In the genomic region with DNA sequence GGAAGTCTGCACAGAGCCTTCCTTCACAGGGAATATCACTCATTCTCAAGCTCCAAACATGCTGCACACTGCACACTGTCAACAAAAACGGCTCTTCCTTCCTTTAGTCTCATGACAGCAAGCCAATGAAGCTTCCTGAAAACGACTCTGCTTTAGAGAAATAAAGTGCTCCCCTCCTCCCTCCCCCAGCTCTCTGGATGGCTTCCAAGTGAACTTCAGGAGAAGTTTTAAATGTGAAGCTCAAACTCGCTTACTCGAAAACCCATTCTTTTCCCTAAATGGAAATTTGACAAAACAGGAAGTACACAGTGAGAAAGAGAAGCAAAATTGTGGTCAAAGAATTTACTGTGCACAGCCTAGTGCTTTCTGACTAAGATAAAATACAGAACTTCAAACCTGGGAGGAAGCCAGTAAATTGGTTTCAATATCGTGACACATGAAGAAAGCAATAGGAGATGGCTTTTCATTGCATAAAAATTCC, we compare ENCODE assay signal across 8 mouse cellular contexts. TPM values are rescaled to one million over a fixed set of nuclear protein-coding genes. Genes with fewer than 3 reads are reported as not detected.
DNase-seq lines count a peak whose midpoint lies in the region; ATAC-seq and TF ChIP-seq lines count a peak whose summit lies in the region.

No protein-coding gene starts in this region.

- no peak overlapping the region for H3K9ac ChIP-seq in lung, embryonic 15.5 days

- TF ChIP-seq CTCF in spleen, adult 2 months (IDR thresholded peaks at IDR 0.05; ENCODE audit: extremely low read depth, insufficient read depth, insufficient read length, insufficient replicate concordance) = no peak

- H3K36me3 ChIP-seq in spleen, adult 2 months (ENCODE audit: control insufficient read depth, insufficient read depth, low read length) = peaks cover 11% of the 10 kb centered on the region
- H3K36me3 ChIP-seq in lung, embryonic 15.5 days = peaks cover 42% of the 10 kb centered on the region

- no peaks in the 10 kb centered on the region for H3K27me3 ChIP-seq in spleen, adult 2 months (ENCODE audit: control insufficient read depth, insufficient read depth, low read length)
- no peaks in the 10 kb centered on the region for H3K27me3 ChIP-seq in lung, embryonic 15.5 days

- WGBS in spleen, adult 2 months = 0% methylated on average over 5 of the region's 5 CpGs
- 23% methylated on average over 5 of the region's 5 CpGs for WGBS in lung, embryonic 15.5 days

- H3K4me2 ChIP-seq in lung, embryonic 15.5 days = peak overlapping the region; percentile 35

- peak; percentile 40 to 57 for DNase-seq in spleen, adult 2 months (ENCODE audit: low read depth in 1 of 2, low spot score in 2 of 2)
- DNase-seq in spleen, postnatal 14 days (ENCODE audit: low spot score in 2 of 2) = no peak
- peak; percentile 47 for DNase-seq in kidney, adult 11 months
- peak; percentile 18 for DNase-seq in thymus, postnatal 4 days
- DNase-seq in cerebellum, adult 9-10 months = no peak
- no peak for DNase-seq in yolk sac, embryonic 10.5 days (ENCODE audit: low spot score)

- peaks cover 9% of the 10 kb centered on the region for H3K4me1 ChIP-seq in spleen, adult 2 months (ENCODE audit: control insufficient read depth, insufficient read depth, insufficient read length)
- H3K4me1 ChIP-seq in brown adipose tissue, adult 24 weeks (ENCODE audit: control insufficient read depth, insufficient read depth, insufficient read length, low read length) = peaks cover 4% of the 10 kb centered on the region; the same call in 1 of the 2 replicates
- peaks cover 13% of the 10 kb centered on the region for H3K4me1 ChIP-seq in lung, embryonic 15.5 days

- ATAC-seq in lung, embryonic 15.5 days (ENCODE audit: borderline replicate concordance, extremely low read depth, low FRiP score, low TSS enrichment) = peak; percentile 65; the same call in 1 of the 2 replicates

- no peaks in the 10 kb centered on the region for H3K9me3 ChIP-seq in lung, embryonic 15.5 days

- no peak for TF ChIP-seq POLR2A in spleen, adult 2 months (IDR thresholded peaks at IDR 0.05; ENCODE audit: low read depth, low read length)

- H3K4me3 ChIP-seq in spleen, adult 2 months (ENCODE audit: extremely low read depth, insufficient read depth, insufficient read length) = peak overlapping the region; percentile 31; the same call in 1 of the 2 replicates
- peak overlapping the region; percentile 1; the same call in 1 of the 2 replicates for H3K4me3 ChIP-seq in brown adipose tissue, adult 24 weeks (ENCODE audit: insufficient read depth, low read depth, low read length)
- H3K4me3 ChIP-seq in lung, embryonic 15.5 days = no peak overlapping the region; the same call in 1 of the 2 replicates

- H3K27ac ChIP-seq in spleen, adult 2 months (ENCODE audit: insufficient read depth, low read length) = peak overlapping the region; percentile 88
- H3K27ac ChIP-seq in brown adipose tissue, adult 24 weeks (replicated peaks; ENCODE audit: low read depth, low read length) = peak overlapping the region; percentile 67
- H3K27ac ChIP-seq in lung, embryonic 15.5 days = peak overlapping the region; percentile 77

RNA-seq across cellular contexts. Expression of a gene that starts 16.3 kb away (rescaled TPM):
- 4.7 and 5.0 TPM in 2 replicates for polyA plus RNA-seq in spleen, adult 2 months (2012; rRNA removed)
- polyA plus RNA-seq in brown adipose tissue, adult 24 weeks (2012; ENCODE audit: insufficient read depth, insufficient read length, missing spikeins) = 6.8 and 12.1 TPM in 2 replicates
- polyA plus RNA-seq in lung, embryonic 15.5 days (2015; fragmentation: Nextera tagmentation; extraction: Ambion mirVana) = 39.6 and 39.8 TPM in 2 replicates

RNA-seq across cellular contexts. Expression of a gene that starts 25.0 kb away (rescaled TPM):
- 9.9 and 11.0 TPM in 2 replicates for polyA plus RNA-seq in spleen, adult 2 months (2012; rRNA removed)
- polyA plus RNA-seq in brown adipose tissue, adult 24 weeks (2012; ENCODE audit: insufficient read depth, insufficient read length, missing spikeins) = 441 and 473 TPM in 2 replicates
- polyA plus RNA-seq in lung, embryonic 15.5 days (2015; fragmentation: Nextera tagmentation; extraction: Ambion mirVana) = 651 and 672 TPM in 2 replicates

Comparison
In these comparisons a context has a peak if more than half of its experiments do, and no peak if none do; other contexts are left out.
1. DNase-seq: peak in spleen, adult 2 months (2 of 2), kidney, adult 11 months (single experiment) and thymus, postnatal 4 days (single experiment); none in spleen, postnatal 14 days (0 of 2), cerebellum, adult 9-10 months (single experiment) and yolk sac, embryonic 10.5 days (single experiment).
2. RNA of a gene that starts 25.0 kb away (polyA plus RNA-seq): 651 to 672 TPM in lung, embryonic 15.5 days and 441 to 473 TPM in brown adipose tissue, adult 24 weeks; 9.9 to 11.0 TPM in spleen, adult 2 months; every median in the first group is over 10 times any median in the second.
3. Peak in every context shown above with its lines, with median percentiles within 50 percentile points of each other: H3K27ac ChIP-seq.